Mouse (Mus musculus): Measurements from ENCODE around the gene Fn1.

Fn1 gene

GRCm38 (mm10) chr1:71648166-71648565, 4.8 kb downstream of the Fn1 start:
- DNase-seq, result no peak

GRCm38 (mm10) chr1:71646774-71647173, 6.2 kb downstream of the Fn1 start:
- no peak for DNase-seq

GRCm38 (mm10) chr1:71645999-71646398, 7.0 kb downstream of the Fn1 start:
- no peak for DNase-seq

- DNase-seq, result no peak
Observed at GRCm38 (mm10) chr1:71645466-71645865, 7.5 kb downstream of the Fn1 start.

- no peak for DNase-seq
Observed at GRCm38 (mm10) chr1:71642794-71643193, 10.2 kb downstream of the Fn1 start.

GRCm38 (mm10) chr1:71641206-71641605, 11.8 kb downstream of the Fn1 start:
- no peak for DNase-seq

GRCm38 (mm10) chr1:71640157-71640556, 12.8 kb downstream of the Fn1 start:
- no peak for DNase-seq

GRCm38 (mm10) chr1:71636665-71637064, 16.3 kb downstream of the Fn1 start:
- no peak for DNase-seq

- no peak for DNase-seq
Observed at GRCm38 (mm10) chr1:71636116-71636515, 16.9 kb downstream of the Fn1 start.

GRCm38 (mm10) chr1:71635101-71636014, 17.6 kb downstream of the Fn1 start:
- DNase-seq, result no peak

- no peak for DNase-seq
Observed at GRCm38 (mm10) chr1:71634471-71634981, 18.5 kb downstream of the Fn1 start.

GRCm38 (mm10) chr1:71632387-71632786, 20.6 kb downstream of the Fn1 start:
- no peak for DNase-seq

GRCm38 (mm10) chr1:71631811-71632210, 21.2 kb downstream of the Fn1 start:
- no peak for DNase-seq

GRCm38 (mm10) chr1:71630243-71630642, 22.8 kb downstream of the Fn1 start:
- DNase-seq, result no peak

- no peak for DNase-seq
Observed at GRCm38 (mm10) chr1:71623625-71624024, 29.4 kb downstream of the Fn1 start.

GRCm38 (mm10) chr1:71621526-71621925, 31.5 kb downstream of the Fn1 start:
- no peak for DNase-seq

- no peak for DNase-seq
Observed at GRCm38 (mm10) chr1:71614545-71615246, 38.3 kb downstream of the Fn1 start.

- no peak for DNase-seq
Observed at GRCm38 (mm10) chr1:71612256-71612655, 40.7 kb downstream of the Fn1 start.

GRCm38 (mm10) chr1:71609916-71610315, 43.1 kb downstream of the Fn1 start:
- no peak for DNase-seq

GRCm38 (mm10) chr1:71609057-71609775, 43.8 kb downstream of the Fn1 start:
- no peak for DNase-seq

GRCm38 (mm10) chr1:71606600-71607325, 46.2 kb downstream of the Fn1 start:
- DNase-seq, result no peak

- no peak for DNase-seq
Observed at GRCm38 (mm10) chr1:71605751-71606150, 47.2 kb downstream of the Fn1 start.

Measured in spleen, adult 18-20 months (tissue).